Mouse (Mus musculus): ENCODE measurements around the gene Tax1bp3. TPM values are rescaled to one million over a fixed set of nuclear protein-coding genes. Genes with fewer than 3 reads are reported as not detected.

Tax1bp3 gene
- polyA plus RNA-seq, 1 experiment from 2014 or later = 157 TPM

GRCm38 (mm10) chr11:73187231-73187630 lies 10.3 kb downstream of the Tax1bp3 start:
- H3K27ac ChIP-seq (ENCODE audit: low read depth, low read length) = no peak overlapping the region
- ATAC-seq (replicated peaks; ENCODE audit: low FRiP score) (no peak), DNase-seq (ENCODE audit: low spot score) (no peak)
- no peak overlapping the region for H3K4me2 ChIP-seq (ENCODE audit: low read depth, low read length, severe bottlenecking)
- H3K27me3 ChIP-seq (ENCODE audit: control insufficient read depth, insufficient read depth, low read length) = no peaks in the 10 kb centered on the region
- WGBS = 92% methylated on average over 6 of the region's 6 CpGs
- no peaks in the 10 kb centered on the region for H3K9me3 ChIP-seq (ENCODE audit: control insufficient read depth, low read length)
- H3K9ac ChIP-seq (ENCODE audit: low read length) = no peak overlapping the region
- H3K36me3 ChIP-seq (ENCODE audit: control insufficient read depth, insufficient read depth, low read length) = no peaks in the 10 kb centered on the region; the same call in 1 of the 2 replicates
- H3K4me1 ChIP-seq (replicated peaks; ENCODE audit: control insufficient read depth, insufficient read depth, low read length) = no peaks in the 10 kb centered on the region
- H3K4me3 ChIP-seq (ENCODE audit: low read depth, low read length) = no peak overlapping the region

- Histone ChIP-seq H3K36me3 (ENCODE audit: control insufficient read depth, insufficient read depth, low read length) (no peaks in the 10 kb centered on the region; the same call in 1 of the 2 replicates), H3K9me3 (ENCODE audit: control insufficient read depth, low read length) (no peaks in the 10 kb centered on the region), H3K4me3 (ENCODE audit: low read depth, low read length) (no peak overlapping the region), H3K9ac (ENCODE audit: low read length) (no peak overlapping the region), H3K4me1 (replicated peaks; ENCODE audit: control insufficient read depth, insufficient read depth, low read length) (no peaks in the 10 kb centered on the region), H3K27ac (ENCODE audit: low read depth, low read length) (no peak overlapping the region), H3K27me3 (ENCODE audit: control insufficient read depth, insufficient read depth, low read length) (no peaks in the 10 kb centered on the region), H3K4me2 (ENCODE audit: low read depth, low read length, severe bottlenecking) (no peak overlapping the region)
- DNase-seq (ENCODE audit: low spot score) = no peak
- no peak for ATAC-seq (replicated peaks; ENCODE audit: low FRiP score)
- 75% methylated on average over 6 of the region's 6 CpGs for WGBS
These were observed 16.2 kb downstream of the Tax1bp3 start for GRCm38 (mm10) chr11:73193047-73193446.

GRCm38 (mm10) chr11:73194444-73194843 lies 17.6 kb downstream of the Tax1bp3 start:
- H3K36me3 ChIP-seq (ENCODE audit: control insufficient read depth, insufficient read depth, low read length) = no peaks in the 10 kb centered on the region
- no peak for ATAC-seq (replicated peaks; ENCODE audit: low FRiP score)
- DNase-seq (ENCODE audit: low spot score) = no peak
- H3K9me3 ChIP-seq (ENCODE audit: control insufficient read depth, low read length) = no peaks in the 10 kb centered on the region
- WGBS = 76% methylated on average over 2 of the region's 2 CpGs
- H3K4me3 ChIP-seq (ENCODE audit: low read depth, low read length) = no peak overlapping the region
- H3K27me3 ChIP-seq (ENCODE audit: control insufficient read depth, insufficient read depth, low read length) = no peaks in the 10 kb centered on the region
- no peak overlapping the region for H3K4me2 ChIP-seq (ENCODE audit: low read depth, low read length, severe bottlenecking)
- H3K27ac ChIP-seq (ENCODE audit: low read depth, low read length) = no peak overlapping the region
- peaks cover under 1% of the 10 kb centered on the region; the same call in 1 of the 2 replicates for H3K4me1 ChIP-seq (replicated peaks; ENCODE audit: control insufficient read depth, insufficient read depth, low read length)
- H3K9ac ChIP-seq (ENCODE audit: low read length) = no peak overlapping the region

GRCm38 (mm10) chr11:73198190-73198589 lies 21.3 kb downstream of the Tax1bp3 start:
- H3K9ac ChIP-seq (ENCODE audit: low read length) = peak overlapping the region; percentile 63; the same call in 1 of the 2 replicates
- peak overlapping the region; percentile 47 for H3K4me3 ChIP-seq (ENCODE audit: low read depth, low read length)
- no peak for ATAC-seq (replicated peaks; ENCODE audit: low FRiP score)
- WGBS = 7% methylated on average over 1 of the region's 1 CpGs
- H3K27ac ChIP-seq (ENCODE audit: low read depth, low read length) = no peak overlapping the region
- no peaks in the 10 kb centered on the region for H3K27me3 ChIP-seq (ENCODE audit: control insufficient read depth, insufficient read depth, low read length)
- no peaks in the 10 kb centered on the region for H3K9me3 ChIP-seq (ENCODE audit: control insufficient read depth, low read length)
- no peaks in the 10 kb centered on the region for H3K36me3 ChIP-seq (ENCODE audit: control insufficient read depth, insufficient read depth, low read length)
- peak overlapping the region; percentile 89 for H3K4me2 ChIP-seq (ENCODE audit: low read depth, low read length, severe bottlenecking)
- H3K4me1 ChIP-seq (replicated peaks; ENCODE audit: control insufficient read depth, insufficient read depth, low read length) = peaks cover 4% of the 10 kb centered on the region; the same call in 1 of the 2 replicates
- DNase-seq (ENCODE audit: low spot score) = no peak

- WGBS = 2% methylated on average over 22 of the region's 22 CpGs
- ATAC-seq (replicated peaks; ENCODE audit: low FRiP score) (peak; percentile 95), DNase-seq (ENCODE audit: low spot score) (peak; percentile 83)
- peak within 1 kb of the TSS; percentile 89 for H3K4me2 ChIP-seq (ENCODE audit: low read depth, low read length, severe bottlenecking)
- no peaks in the 10 kb centered on the region for H3K9me3 ChIP-seq (ENCODE audit: control insufficient read depth, low read length)
- peak within 1 kb of the TSS; percentile 63 for H3K9ac ChIP-seq (ENCODE audit: low read length)
- H3K27ac ChIP-seq (ENCODE audit: low read depth, low read length) = no peak within 1 kb of the TSS
- no peaks in the 10 kb centered on the region for H3K36me3 ChIP-seq (ENCODE audit: control insufficient read depth, insufficient read depth, low read length)
- no peaks in the 10 kb centered on the region for H3K27me3 ChIP-seq (ENCODE audit: control insufficient read depth, insufficient read depth, low read length)
- H3K4me3 ChIP-seq (ENCODE audit: low read depth, low read length) = peak within 1 kb of the TSS; percentile 47
- H3K4me1 ChIP-seq (replicated peaks; ENCODE audit: control insufficient read depth, insufficient read depth, low read length) = peaks cover 4% of the 10 kb centered on the region; the same call in 1 of the 2 replicates
These were observed 21.8 kb downstream of the Tax1bp3 start, which contains the start of gene Ctns for GRCm38 (mm10) chr11:73198603-73199229. Gene Ctns, minus strand, starts transcription at chr11:73199042.

GRCm38 (mm10) chr11:73199230-73199712 lies 22.4 kb downstream of the Tax1bp3 start, which contains the start of gene Shpk:
Gene Shpk, plus strand, starts transcription at chr11:73199460.
- Histone ChIP-seq H3K9ac (ENCODE audit: low read length) (peak within 1 kb of the TSS; percentile 63), H3K27me3 (ENCODE audit: control insufficient read depth, insufficient read depth, low read length) (no peaks in the 10 kb centered on the region), H3K9me3 (ENCODE audit: control insufficient read depth, low read length) (no peaks in the 10 kb centered on the region), H3K4me2 (ENCODE audit: low read depth, low read length, severe bottlenecking) (peak within 1 kb of the TSS; percentile 89), H3K4me1 (replicated peaks; ENCODE audit: control insufficient read depth, insufficient read depth, low read length) (peaks cover 4% of the 10 kb centered on the region; the same call in 1 of the 2 replicates), H3K27ac (ENCODE audit: low read depth, low read length) (no peak within 1 kb of the TSS), H3K4me3 (ENCODE audit: low read depth, low read length) (peak within 1 kb of the TSS; percentile 47), H3K36me3 (ENCODE audit: control insufficient read depth, insufficient read depth, low read length) (no peaks in the 10 kb centered on the region)
- WGBS = under 1% methylated on average over 32 of the region's 32 CpGs
- peak; percentile 95 for DNase-seq (ENCODE audit: low spot score)
- peak; percentile 97 for ATAC-seq (replicated peaks; ENCODE audit: low FRiP score)

- peak overlapping the region; percentile 47 for H3K4me3 ChIP-seq (ENCODE audit: low read depth, low read length)
- 4% methylated on average over 12 of the region's 12 CpGs for WGBS
- peak overlapping the region; percentile 59 for H3K9ac ChIP-seq (ENCODE audit: low read length)
- no peak overlapping the region for H3K27ac ChIP-seq (ENCODE audit: low read depth, low read length)
- no peaks in the 10 kb centered on the region for H3K27me3 ChIP-seq (ENCODE audit: control insufficient read depth, insufficient read depth, low read length)
- ATAC-seq (replicated peaks; ENCODE audit: low FRiP score) (no peak), DNase-seq (ENCODE audit: low spot score) (no peak)
- peaks cover 4% of the 10 kb centered on the region; the same call in 1 of the 2 replicates for H3K4me1 ChIP-seq (replicated peaks; ENCODE audit: control insufficient read depth, insufficient read depth, low read length)
- no peaks in the 10 kb centered on the region for H3K36me3 ChIP-seq (ENCODE audit: control insufficient read depth, insufficient read depth, low read length)
- H3K9me3 ChIP-seq (ENCODE audit: control insufficient read depth, low read length) = no peaks in the 10 kb centered on the region
- H3K4me2 ChIP-seq (ENCODE audit: low read depth, low read length, severe bottlenecking) = peak overlapping the region; percentile 89
These were observed 23.0 kb downstream of the Tax1bp3 start for GRCm38 (mm10) chr11:73199879-73200278.

GRCm38 (mm10) chr11:73201021-73201420 lies 24.1 kb downstream of the Tax1bp3 start:
- Histone ChIP-seq H3K9me3 (ENCODE audit: control insufficient read depth, low read length) (no peaks in the 10 kb centered on the region), H3K4me3 (ENCODE audit: low read depth, low read length) (no peak overlapping the region), H3K27me3 (ENCODE audit: control insufficient read depth, insufficient read depth, low read length) (no peaks in the 10 kb centered on the region), H3K36me3 (ENCODE audit: control insufficient read depth, insufficient read depth, low read length) (no peaks in the 10 kb centered on the region), H3K27ac (ENCODE audit: low read depth, low read length) (no peak overlapping the region), H3K9ac (ENCODE audit: low read length) (no peak overlapping the region), H3K4me2 (ENCODE audit: low read depth, low read length, severe bottlenecking) (no peak overlapping the region), H3K4me1 (replicated peaks; ENCODE audit: control insufficient read depth, insufficient read depth, low read length) (peaks cover 4% of the 10 kb centered on the region; the same call in 1 of the 2 replicates)
- ATAC-seq (replicated peaks; ENCODE audit: low FRiP score) (no peak), DNase-seq (ENCODE audit: low spot score) (no peak)
- 80% methylated on average over 2 of the region's 2 CpGs for WGBS

Measured in forebrain, embryonic 11.5 days (tissue).